Mouse (Mus musculus) ES-E14 (cell line): Measurements from ENCODE around the gene Slc39a9.

Experiments
- HCFC1 ChIP-seq: IDR thresholded peaks from 2 replicates; pipeline ENCODE4 v1.6.1; 2012; ENCODE audit warnings: low read length, inconsistent platforms, borderline replicate concordance; ENCODE audit not compliant: insufficient read depth
- ZC3H11A ChIP-seq: IDR thresholded peaks from 2 replicates; pipeline ENCODE4 v1.6.1; 2012; ENCODE audit warnings: low read depth, mild to moderate bottlenecking, inconsistent platforms, low read length, borderline replicate concordance

- TF ChIP-seq HCFC1 (no peak), ZC3H11A (no peak)
These were observed 55.5 kb downstream of the Slc39a9 start for GRCm38 (mm10) chr12:80699144-80699531.
